Mouse (Mus musculus) lung, adult 2 months (tissue): ENCODE measurements around the gene Zfp296. TPM values are rescaled to one million over a fixed set of nuclear protein-coding genes. Genes with fewer than 3 reads are reported as not detected.
A peak's percentile ranks its signal among the peaks of the same experiment; 100 is the strongest.

ENCODE experiments used
- DNase-seq: peaks from one replicate; pipeline ENCODE4 v3.0.0; 2022
- H3K4me1 ChIP-seq: fragments of 200-500 bp; 2 replicates; pipeline ENCODE4 v1.6.1; 2011; ENCODE audit warnings: low read length; ENCODE audit not compliant: control insufficient read depth, insufficient read depth
- H3K4me3 ChIP-seq: fragments of 200-500 bp; replicated peaks from 2 replicates; pipeline ENCODE3; 2011; ENCODE audit warnings: low read depth, mild to moderate bottlenecking, control low read depth, low read length; ENCODE audit errors: extremely low read depth
- CTCF ChIP-seq: fragments of 200-500 bp; IDR thresholded peaks from 2 replicates; pipeline ENCODE4 v1.5.1; 2011; ENCODE audit warnings: mild to moderate bottlenecking, low read length, control low read depth; ENCODE audit not compliant: insufficient read depth
- POLR2A ChIP-seq: fragments of 200-500 bp; IDR thresholded peaks from 2 replicates; pipeline ENCODE4 v1.6.1; 2011; ENCODE audit warnings: low read depth, mild to moderate bottlenecking, control low read depth, low read length, borderline replicate concordance; ENCODE audit errors: extremely low read depth
- WGBS: fragments of 180-500 bp; shearing (Covaris S2); methylation state at CpG from one replicate; pipeline ENCODE4 v1.1.7; 2018; 5-methylcytosine and 5-hydroxymethylcytosine counted together
- polyA plus RNA-seq: library from polyadenylated mRNA; depleted of rRNA; stranded (reverse); fragments of >200 nt; gene quantifications from 2 replicates; pipeline ENCODE4 v1.2.3, GENCODE M21; 2012; rRNA removed

The Zfp296 gene
- polyA plus RNA-seq, result 4.3 and 5.0 TPM in 2 replicates

GRCm38 (mm10) chr7:19577141-19577852, at the start of gene Zfp296, which contains the start of gene Gemin7:
Gene Zfp296 (plus strand): TSS chr7:19577287.
Gene Gemin7 (minus strand): TSS chr7:19577595.
- H3K4me1 ChIP-seq, result peaks cover 7% of the 10 kb centered on the region
- TF ChIP-seq POLR2A, result no peak
- no peak for TF ChIP-seq CTCF
- H3K4me3 ChIP-seq, result peak within 1 kb of the TSS; percentile 43
- under 1% methylated on average over 56 of the region's 56 CpGs for WGBS
- peak; percentile 56 for DNase-seq

- H3K4me1 ChIP-seq, result no peaks in the 10 kb centered on the region
- H3K4me3 ChIP-seq, result no peak overlapping the region
- no peak for DNase-seq
- TF ChIP-seq CTCF (no peak), POLR2A (no peak)
- WGBS, result 68% methylated on average over 10 of the region's 10 CpGs
Observed at GRCm38 (mm10) chr7:19531077-19531476, 46.0 kb upstream of the Zfp296 start.

GRCm38 (mm10) chr7:19532240-19532639, 44.8 kb upstream of the Zfp296 start:
- no peak for TF ChIP-seq CTCF
- no peak for TF ChIP-seq POLR2A
- 76% methylated on average over 14 of the region's 14 CpGs for WGBS
- no peak for DNase-seq
- Histone ChIP-seq H3K4me3 (no peak overlapping the region), H3K4me1 (no peaks in the 10 kb centered on the region)

GRCm38 (mm10) chr7:19534676-19535075, 42.4 kb upstream of the Zfp296 start:
- no peak overlapping the region for H3K4me3 ChIP-seq
- no peaks in the 10 kb centered on the region for H3K4me1 ChIP-seq
- TF ChIP-seq CTCF (no peak), POLR2A (no peak)
- 89% methylated on average over 10 of the region's 10 CpGs for whole genome bisulfite sequencing
- DNase-seq, result no peak

- WGBS, result 46% methylated on average over 2 of the region's 2 CpGs
- TF ChIP-seq CTCF (no peak), POLR2A (no peak)
- peak; percentile 59 for DNase-seq
- Histone ChIP-seq H3K4me3 (no peak overlapping the region), H3K4me1 (peaks cover 23% of the 10 kb centered on the region)
Observed at GRCm38 (mm10) chr7:19540771-19541566, 36.1 kb upstream of the Zfp296 start.

- Histone ChIP-seq H3K4me1 (peaks cover 31% of the 10 kb centered on the region), H3K4me3 (no peak overlapping the region)
- WGBS, result 64% methylated on average over 7 of the region's 7 CpGs
- DNase-seq, result no peak
- TF ChIP-seq POLR2A (no peak), CTCF (no peak)
Observed at GRCm38 (mm10) chr7:19541681-19542154, 35.4 kb upstream of the Zfp296 start.

GRCm38 (mm10) chr7:19542155-19542691, 34.9 kb upstream of the Zfp296 start:
- Histone ChIP-seq H3K4me1 (peaks cover 32% of the 10 kb centered on the region), H3K4me3 (no peak overlapping the region)
- TF ChIP-seq POLR2A (no peak), CTCF (no peak)
- no peak for DNase-seq
- WGBS, result 55% methylated on average over 8 of the region's 8 CpGs

- Histone ChIP-seq H3K4me3 (no peak overlapping the region), H3K4me1 (peaks cover 32% of the 10 kb centered on the region)
- DNase-seq, result no peak
- WGBS, result 31% methylated on average over 6 of the region's 6 CpGs
- TF ChIP-seq CTCF (peak; percentile 49), POLR2A (no peak)
Observed at GRCm38 (mm10) chr7:19543584-19543983, 33.5 kb upstream of the Zfp296 start.

GRCm38 (mm10) chr7:19546007-19546406, 31.1 kb upstream of the Zfp296 start:
- no peak for DNase-seq
- no peak overlapping the region for H3K4me3 ChIP-seq

More at GRCm38 (mm10) chr7:19546007-19546406, 31.1 kb upstream of the Zfp296 start:
- peaks cover 27% of the 10 kb centered on the region for H3K4me1 ChIP-seq
- TF ChIP-seq POLR2A (no peak), CTCF (no peak)
- 6% methylated on average over 3 of the region's 3 CpGs for WGBS
